Mouse (Mus musculus) stomach, embryonic 15.5 days (tissue): ENCODE measurements at regions not wholly inside any gene's neighbourhood (a gene's known extent, or its start where the extent isn't known, plus 50 kb on each side); places are given as distances from the start of the nearest gene placed in this dataset.

ENCODE experiments used
- ATAC-seq: fragments of 200-750 bp; cut with Nextera tagmentation; 2 replicates; pipeline ENCODE4 v1.8.0; 2017; ENCODE audit warnings: low read depth, moderate number of reproducible peaks, moderate TSS enrichment; ENCODE audit not compliant: insufficient read depth, low FRiP score
- H3K27ac ChIP-seq: fragments of 300-500 bp; sonication (generic); 2 replicates; pipeline ENCODE4 v1.5.1; 2015; ENCODE audit warnings: mild to moderate bottlenecking, inconsistent platforms
- H3K27me3 ChIP-seq: fragments of 300-500 bp; sonication (generic); replicated peaks from 2 replicates; pipeline ENCODE4 v1.6.1; 2015; ENCODE audit warnings: inconsistent platforms
- H3K36me3 ChIP-seq: fragments of 300-500 bp; sonication (generic); 2 replicates; pipeline ENCODE4 v1.6.1; 2015; ENCODE audit warnings: inconsistent platforms
- H3K4me1 ChIP-seq: fragments of 300-500 bp; sonication (generic); 2 replicates; pipeline ENCODE4 v1.6.1; 2015; ENCODE audit warnings: inconsistent platforms
- H3K4me2 ChIP-seq: fragments of 300-500 bp; sonication (generic); 2 replicates; pipeline ENCODE4 v1.6.1; 2015; ENCODE audit warnings: mild to moderate bottlenecking, inconsistent platforms
- H3K4me3 ChIP-seq: fragments of 300-500 bp; sonication (generic); replicated peaks from 2 replicates; pipeline ENCODE4 v1.5.1; 2015; ENCODE audit warnings: inconsistent platforms
- H3K9ac ChIP-seq: fragments of 300-500 bp; sonication (generic); 2 replicates; pipeline ENCODE4 v1.6.1; 2015; ENCODE audit warnings: inconsistent platforms
- H3K9me3 ChIP-seq: fragments of 300-500 bp; sonication (generic); 2 replicates; pipeline ENCODE4 v1.6.1; 2016; ENCODE audit warnings: inconsistent platforms
- WGBS: fragments of 180-500 bp; shearing (Covaris S2); methylation state at CpG from one replicate; pipeline ENCODE4 v1.1.7; 2015; 5-methylcytosine and 5-hydroxymethylcytosine counted together

DNA sequence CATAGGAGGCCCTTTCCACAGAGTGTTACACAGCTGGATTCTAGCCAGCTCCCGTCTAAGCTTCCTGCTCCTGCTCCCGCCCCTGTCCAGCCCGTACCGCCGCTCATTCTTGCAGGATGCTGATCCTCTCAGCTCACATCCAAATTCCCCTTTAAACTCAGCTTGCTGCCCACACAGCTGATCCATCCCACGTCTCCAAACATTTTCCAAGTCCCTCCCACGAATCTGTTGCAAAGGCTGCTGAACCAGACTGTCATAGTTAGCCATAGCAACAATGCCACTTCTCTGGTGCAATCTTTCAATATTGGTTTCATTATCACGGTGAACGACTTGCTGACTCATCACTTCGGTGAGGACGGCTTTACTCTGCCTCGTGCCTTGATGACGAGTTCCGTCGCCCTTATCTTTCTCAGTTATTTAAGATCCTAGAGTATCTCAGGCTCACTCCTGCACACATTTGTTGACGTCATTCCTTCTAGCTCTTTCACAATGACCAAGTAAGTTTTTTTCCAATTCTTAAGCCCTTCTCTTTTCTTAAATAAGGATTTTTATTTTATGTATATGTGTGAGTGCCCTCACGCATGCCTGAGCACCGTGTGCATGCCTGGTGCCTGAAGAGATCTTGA, 420.0 kb downstream of the Adamts20 start:
- Histone ChIP-seq H3K4me2 (peak overlapping the region; percentile 30), H3K9ac (no peak overlapping the region), H3K36me3 (no peaks in the 10 kb centered on the region), H3K4me3 (no peak overlapping the region), H3K27me3 (no peaks in the 10 kb centered on the region), H3K27ac (no peak overlapping the region), H3K4me1 (no peaks in the 10 kb centered on the region), H3K9me3 (no peaks in the 10 kb centered on the region)
- no peak; the same call in 1 of the 2 replicates for ATAC-seq
- 58% methylated on average over 18 of the region's 18 CpGs for WGBS

DNA sequence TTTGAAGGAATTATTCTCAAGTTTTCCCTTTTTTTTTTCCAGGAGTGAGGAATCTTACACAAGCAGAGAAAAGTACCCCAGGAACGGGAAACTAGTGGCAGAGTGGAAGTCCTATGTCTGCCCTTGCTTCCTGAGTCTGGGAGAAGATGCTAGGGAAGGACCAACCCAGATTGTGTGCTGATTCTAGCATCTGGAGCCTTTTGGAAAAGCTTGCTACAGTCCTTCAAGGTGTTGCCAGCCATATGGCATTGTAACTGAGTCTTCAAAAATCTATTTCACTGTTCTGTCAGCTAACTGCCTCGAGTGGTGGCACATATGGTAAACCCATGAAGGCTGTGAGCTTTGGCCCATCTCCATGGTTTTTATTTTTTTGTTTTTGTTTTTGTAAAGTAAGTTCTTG, 432.3 kb downstream of the Adamts20 start:
- no peak overlapping the region for H3K9ac ChIP-seq
- no peaks in the 10 kb centered on the region for H3K36me3 ChIP-seq
- no peaks in the 10 kb centered on the region for H3K9me3 ChIP-seq
- no peaks in the 10 kb centered on the region for H3K4me1 ChIP-seq
- no peak for ATAC-seq
- no peaks in the 10 kb centered on the region for H3K27me3 ChIP-seq
- no peak overlapping the region for H3K4me3 ChIP-seq
- H3K4me2 ChIP-seq, result no peak overlapping the region
- WGBS, result 84% methylated on average over 2 of the region's 2 CpGs
- no peak overlapping the region for H3K27ac ChIP-seq

DNA sequence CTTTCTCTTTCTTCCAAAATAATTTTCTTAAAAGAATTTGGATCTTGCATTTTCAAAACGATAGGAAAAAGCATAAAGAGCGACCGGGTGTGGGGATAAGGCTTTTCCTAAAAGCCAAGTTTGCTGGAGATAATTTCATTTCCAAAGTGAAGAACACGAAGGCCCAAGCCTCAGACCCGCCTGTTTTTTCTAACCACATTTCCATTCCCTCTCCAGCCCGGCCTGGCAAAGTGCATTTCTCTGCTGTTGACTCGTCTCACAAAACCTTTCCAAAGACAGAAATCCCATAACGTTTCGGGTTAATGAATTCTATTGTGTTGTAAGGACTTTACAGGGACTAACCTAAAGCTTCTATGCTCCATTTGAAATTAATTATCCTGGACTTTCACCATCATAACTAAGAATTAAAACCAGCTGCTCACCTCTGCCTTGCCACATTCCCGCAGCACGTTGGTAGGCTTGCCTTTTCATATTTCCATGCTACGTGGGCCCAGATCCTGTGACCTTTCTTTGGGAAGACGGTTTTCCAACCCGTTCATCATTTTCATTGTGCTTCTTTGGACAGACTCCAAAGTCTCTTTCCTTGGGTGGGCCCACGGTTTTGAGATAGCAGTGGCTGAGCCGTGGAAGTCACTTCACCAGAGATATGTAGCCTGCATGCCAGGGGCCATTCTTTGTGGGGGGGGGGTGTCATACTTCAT, 430.5 kb upstream of the Prickle1 start:
- WGBS, result 53% methylated on average over 16 of the region's 16 CpGs
- Histone ChIP-seq H3K27ac (peak overlapping the region; percentile 54; the same call in 1 of the 2 replicates), H3K36me3 (no peaks in the 10 kb centered on the region), H3K4me3 (no peak overlapping the region), H3K27me3 (no peaks in the 10 kb centered on the region), H3K9me3 (no peaks in the 10 kb centered on the region), H3K4me2 (no peak overlapping the region), H3K4me1 (0 out of 2 replicates have a peak, but pooled peaks cover 6% of the 10 kb centered on the region), H3K9ac (no peak overlapping the region)
- ATAC-seq, result no peak

DNA sequence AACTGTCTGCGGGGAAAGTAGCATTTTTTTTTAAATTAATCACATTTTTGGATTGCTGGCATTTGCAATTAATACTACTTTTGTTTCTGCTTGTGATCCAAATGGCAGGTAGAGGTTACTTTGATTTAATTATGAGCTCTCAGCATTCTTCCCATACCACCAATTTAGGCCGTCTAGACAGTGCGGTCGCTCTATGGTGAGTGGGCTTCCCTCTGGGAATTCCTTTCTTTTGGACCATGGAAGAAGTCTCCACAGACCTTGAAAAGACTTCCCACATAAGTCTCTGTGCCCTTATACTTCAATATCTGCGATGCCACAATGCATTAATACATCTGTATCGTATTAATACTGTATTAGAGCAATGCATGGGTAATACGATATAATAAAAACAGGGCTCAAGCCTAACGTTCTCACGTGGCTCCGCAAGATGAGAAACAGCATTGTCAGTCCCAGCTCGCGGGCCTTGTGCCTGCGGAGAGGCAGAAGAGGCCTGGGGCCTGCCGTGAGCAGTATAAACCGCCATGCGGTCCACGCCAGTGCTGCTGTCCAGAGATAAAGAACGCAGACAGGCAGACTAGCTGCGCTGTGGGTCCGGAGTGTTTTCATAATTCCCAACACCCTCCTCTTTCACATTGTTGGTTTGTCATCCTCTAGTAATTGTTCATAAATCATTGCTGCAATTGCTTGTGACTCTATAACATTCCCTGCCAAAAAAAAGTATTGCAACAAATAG, 429.7 kb upstream of the Prickle1 start:
- Histone ChIP-seq H3K36me3 (no peaks in the 10 kb centered on the region), H3K27ac (peak overlapping the region; percentile 63), H3K4me1 (0 out of 2 replicates have a peak, but pooled peaks cover 6% of the 10 kb centered on the region), H3K4me2 (no peak overlapping the region), H3K27me3 (no peaks in the 10 kb centered on the region), H3K9me3 (no peaks in the 10 kb centered on the region), H3K4me3 (no peak overlapping the region), H3K9ac (no peak overlapping the region)
- 65% methylated on average over 20 of the region's 20 CpGs for WGBS
- no peak for ATAC-seq

DNA sequence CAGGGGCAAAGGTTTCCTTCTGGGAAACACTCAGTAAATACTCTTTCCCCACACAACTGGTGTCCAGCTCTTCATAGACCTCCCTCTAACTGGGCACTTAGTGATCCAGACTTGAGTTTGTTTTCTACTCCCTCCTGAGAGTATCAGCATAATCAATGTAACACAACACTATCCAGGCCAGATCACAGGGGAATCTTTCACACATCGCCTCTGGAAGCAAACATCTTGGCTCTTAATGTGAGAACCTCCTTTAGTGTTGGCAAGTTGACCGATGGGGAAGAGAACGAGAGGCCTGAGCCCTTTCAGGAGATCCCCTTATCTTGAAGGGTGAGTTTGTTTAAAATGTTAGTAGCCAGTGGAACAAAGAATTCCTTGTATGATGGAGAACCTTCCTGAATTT, 429.1 kb upstream of the Prickle1 start:
- 37% methylated on average over 3 of the region's 3 CpGs for WGBS
- Histone ChIP-seq H3K4me3 (no peak overlapping the region), H3K9me3 (no peaks in the 10 kb centered on the region), H3K36me3 (no peaks in the 10 kb centered on the region), H3K4me1 (0 out of 2 replicates have a peak, but pooled peaks cover 6% of the 10 kb centered on the region), H3K27ac (no peak overlapping the region), H3K4me2 (no peak overlapping the region), H3K27me3 (no peaks in the 10 kb centered on the region), H3K9ac (no peak overlapping the region)
- no peak for ATAC-seq

DNA sequence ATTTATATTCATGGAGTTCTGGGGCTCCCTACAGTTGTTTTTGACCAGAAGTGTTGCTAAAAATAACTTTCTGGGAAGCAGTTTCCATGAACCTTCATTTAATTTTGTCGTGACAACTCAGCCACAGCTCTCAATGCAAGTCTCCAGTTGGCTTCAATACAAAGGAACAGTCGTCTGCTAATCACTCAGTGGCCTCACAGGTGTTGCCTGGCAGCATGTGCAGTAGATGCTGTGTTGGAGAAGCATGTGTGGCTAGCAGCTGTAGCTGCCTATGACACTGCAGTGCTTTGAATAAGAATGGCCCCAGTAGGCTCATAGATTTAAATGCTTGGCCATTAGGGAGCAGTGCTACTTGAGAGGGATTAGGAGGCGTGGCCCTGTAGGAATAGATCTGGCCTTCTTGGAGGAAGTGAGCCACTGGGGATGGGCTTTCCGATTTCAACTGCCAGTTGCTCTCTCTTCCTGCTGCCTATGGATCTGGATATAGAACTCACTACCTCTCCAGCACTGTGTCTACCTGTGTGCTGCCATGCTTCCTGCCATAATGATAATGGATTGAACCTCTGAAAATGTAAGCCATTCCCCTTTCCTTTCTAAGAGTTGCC, 428.5 kb upstream of the Prickle1 start:
- no peaks in the 10 kb centered on the region for H3K9me3 ChIP-seq
- no peak overlapping the region for H3K4me3 ChIP-seq
- no peaks in the 10 kb centered on the region for H3K36me3 ChIP-seq
- WGBS, result 63% methylated on average over 4 of the region's 4 CpGs
- no peaks in the 10 kb centered on the region for H3K27me3 ChIP-seq
- ATAC-seq, result no peak
- 0 out of 2 replicates have a peak, but pooled peaks cover 6% of the 10 kb centered on the region for H3K4me1 ChIP-seq
- no peak overlapping the region for H3K9ac ChIP-seq
- no peak overlapping the region for H3K27ac ChIP-seq
- H3K4me2 ChIP-seq, result no peak overlapping the region

DNA sequence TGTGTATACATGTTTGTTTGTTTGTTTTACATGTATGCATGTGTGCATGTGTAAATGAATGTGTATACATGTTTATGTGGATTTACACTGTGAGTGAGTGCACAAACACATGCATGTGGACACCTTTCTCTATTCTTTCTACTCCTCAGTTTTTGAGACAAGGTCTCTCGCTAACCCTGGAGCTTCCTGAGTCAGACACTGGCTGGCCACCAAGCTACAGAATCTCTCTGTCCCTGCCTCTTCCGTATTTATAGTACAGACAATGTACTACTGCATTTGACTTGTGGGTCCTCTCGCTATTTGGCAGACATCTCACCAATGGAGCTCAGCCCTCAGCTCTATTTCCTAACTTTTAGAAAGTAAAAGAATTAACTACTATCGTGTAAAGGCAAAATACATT, 427.8 kb upstream of the Prickle1 start:
- ATAC-seq, result no peak
- H3K36me3 ChIP-seq, result no peaks in the 10 kb centered on the region
- no peaks in the 10 kb centered on the region for H3K9me3 ChIP-seq
- H3K4me1 ChIP-seq, result 0 out of 2 replicates have a peak, but pooled peaks cover 6% of the 10 kb centered on the region
- H3K27ac ChIP-seq, result no peak overlapping the region
- WGBS, result 70% methylated on average over 4 of the region's 4 CpGs
- no peak overlapping the region for H3K4me2 ChIP-seq
- no peak overlapping the region for H3K4me3 ChIP-seq
- no peaks in the 10 kb centered on the region for H3K27me3 ChIP-seq
- no peak overlapping the region for H3K9ac ChIP-seq

DNA sequence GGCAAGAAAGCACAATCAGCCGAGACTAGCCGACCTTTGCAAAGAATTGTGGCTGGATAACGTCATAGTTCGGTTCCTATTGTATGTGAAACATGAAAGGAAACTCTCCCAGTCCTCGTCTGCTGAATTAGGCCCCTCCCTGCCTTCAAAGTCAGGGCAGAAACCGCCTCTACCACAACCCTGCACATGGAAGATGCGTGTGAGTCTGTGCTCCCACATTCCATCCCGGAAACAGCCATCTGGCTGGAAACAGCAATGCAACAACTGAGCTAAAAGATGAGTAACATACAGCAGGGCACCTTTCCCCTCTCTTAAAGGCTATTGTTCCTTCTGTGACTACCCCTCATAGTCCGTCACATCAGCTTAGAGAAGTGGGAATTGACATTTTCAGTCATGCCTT, 422.1 kb upstream of the Prickle1 start:
- no peak for ATAC-seq
- WGBS, result 63% methylated on average over 9 of the region's 9 CpGs
- H3K27ac ChIP-seq, result no peak overlapping the region

DNA sequence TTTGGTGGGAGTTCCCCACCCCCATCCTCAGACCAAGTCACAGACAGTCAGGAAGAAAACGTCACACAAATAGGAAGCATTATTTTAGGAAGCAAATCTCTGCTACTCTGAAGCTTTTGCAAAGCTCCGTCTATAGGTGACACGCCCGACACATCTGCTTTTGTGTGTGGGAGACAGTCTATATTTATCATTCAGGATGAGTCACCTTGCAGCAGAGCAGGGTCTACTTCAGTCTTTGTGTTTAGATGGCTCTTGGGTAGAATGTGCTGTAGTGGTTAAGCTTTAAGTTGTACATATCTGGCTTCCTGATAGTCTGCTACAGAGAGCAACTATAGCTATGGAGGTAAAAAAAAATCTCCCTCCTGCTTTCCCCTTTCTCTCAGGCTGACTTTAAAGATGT, 415.8 kb upstream of the Prickle1 start:
- no peaks in the 10 kb centered on the region for H3K27me3 ChIP-seq
- H3K9ac ChIP-seq, result no peak overlapping the region
- no peaks in the 10 kb centered on the region for H3K9me3 ChIP-seq
- H3K36me3 ChIP-seq, result no peaks in the 10 kb centered on the region
- WGBS, result 42% methylated on average over 4 of the region's 4 CpGs
- no peaks in the 10 kb centered on the region for H3K4me1 ChIP-seq
- H3K4me3 ChIP-seq, result no peak overlapping the region
- ATAC-seq, result no peak
- no peak overlapping the region for H3K27ac ChIP-seq
- no peak overlapping the region for H3K4me2 ChIP-seq

More for the DNA sequence above, 422.1 kb upstream of the Prickle1 start:
- Histone ChIP-seq H3K4me3 (no peak overlapping the region), H3K36me3 (no peaks in the 10 kb centered on the region), H3K27me3 (no peaks in the 10 kb centered on the region), H3K9me3 (no peaks in the 10 kb centered on the region), H3K4me1 (no peaks in the 10 kb centered on the region), H3K4me2 (no peak overlapping the region), H3K9ac (no peak overlapping the region)

DNA sequence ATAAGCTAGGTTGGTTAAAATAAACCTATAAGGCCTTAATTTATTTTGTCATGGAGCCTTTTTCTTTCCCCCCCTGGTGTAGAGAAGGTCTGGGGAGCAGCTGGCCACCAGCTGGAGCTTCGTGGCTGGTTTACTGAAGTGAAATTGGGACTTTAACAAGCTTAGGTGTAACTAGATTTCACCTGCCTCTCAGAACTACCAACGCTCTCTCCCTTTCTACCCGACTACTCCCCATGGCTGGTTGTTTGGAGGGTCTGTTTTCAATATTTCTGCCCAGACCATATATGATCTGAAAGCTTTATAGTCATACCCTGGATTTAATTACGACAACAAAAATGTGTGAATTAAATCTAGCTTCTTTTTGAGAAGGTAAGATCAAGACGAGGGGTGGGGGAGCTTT, 410.4 kb upstream of the Prickle1 start:
- ATAC-seq, result no peak
- no peaks in the 10 kb centered on the region for H3K27me3 ChIP-seq

DNA sequence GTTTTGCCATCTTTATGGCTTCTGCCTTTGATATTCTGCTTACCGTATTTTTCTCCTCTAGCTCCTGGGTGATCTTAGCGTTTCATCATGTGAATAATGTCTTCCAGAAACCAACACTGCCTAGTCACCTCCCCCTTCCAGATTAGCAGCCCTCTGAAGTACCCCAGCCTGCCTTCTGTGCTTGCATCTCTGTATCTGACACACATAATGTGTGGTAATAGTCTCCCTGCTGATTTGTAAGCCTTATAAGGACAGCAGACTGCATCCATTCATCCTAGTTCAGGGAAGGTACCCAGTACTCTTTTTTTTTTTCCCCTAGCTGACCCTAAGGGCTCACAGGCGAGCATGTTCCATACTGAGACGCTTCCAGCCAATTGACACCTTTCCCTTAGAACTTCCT, 409.2 kb upstream of the Prickle1 start:
- H3K4me2 ChIP-seq, result no peak overlapping the region
- no peaks in the 10 kb centered on the region for H3K36me3 ChIP-seq
- 30% methylated on average over 4 of the region's 4 CpGs for WGBS
- no peak for ATAC-seq
- no peak overlapping the region for H3K4me3 ChIP-seq
- no peaks in the 10 kb centered on the region for H3K4me1 ChIP-seq
- H3K27ac ChIP-seq, result no peak overlapping the region
- H3K9me3 ChIP-seq, result no peaks in the 10 kb centered on the region
- H3K27me3 ChIP-seq, result no peaks in the 10 kb centered on the region
- H3K9ac ChIP-seq, result no peak overlapping the region

More for the DNA sequence above, 410.4 kb upstream of the Prickle1 start:
- Histone ChIP-seq H3K4me3 (no peak overlapping the region), H3K9me3 (no peaks in the 10 kb centered on the region), H3K36me3 (no peaks in the 10 kb centered on the region), H3K27ac (no peak overlapping the region), H3K4me2 (no peak overlapping the region), H3K9ac (no peak overlapping the region), H3K4me1 (no peaks in the 10 kb centered on the region)
- 56% methylated on average over 5 of the region's 5 CpGs for WGBS

DNA sequence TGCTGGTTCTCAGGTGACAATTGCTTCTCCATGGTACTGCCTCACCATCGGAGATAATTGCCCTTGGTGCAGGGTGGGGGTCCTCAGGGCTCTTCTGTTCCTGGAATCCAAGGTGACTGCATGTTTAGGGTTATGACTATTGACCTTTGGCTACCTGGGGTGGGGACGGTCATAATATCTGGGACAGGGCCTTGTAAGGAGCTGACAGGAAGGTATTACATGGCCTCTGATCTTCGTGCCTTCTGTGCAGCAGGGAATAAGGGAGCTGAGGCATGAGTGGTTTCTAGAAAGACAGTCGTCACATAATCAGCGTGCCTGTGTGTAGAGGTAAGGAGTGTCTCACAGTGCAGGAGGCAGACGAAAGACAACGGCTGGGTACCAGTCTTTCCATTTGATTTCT, 407.5 kb upstream of the Prickle1 start:
- Histone ChIP-seq H3K27ac (no peak overlapping the region), H3K4me1 (no peaks in the 10 kb centered on the region), H3K27me3 (no peaks in the 10 kb centered on the region), H3K9me3 (no peaks in the 10 kb centered on the region), H3K4me3 (no peak overlapping the region), H3K36me3 (no peaks in the 10 kb centered on the region), H3K4me2 (no peak overlapping the region), H3K9ac (no peak overlapping the region)
- ATAC-seq, result no peak
- WGBS, result 78% methylated on average over 7 of the region's 7 CpGs
